Mouse (Mus musculus) CD8-positive naive resting alpha-beta T cell, adult 57 days (primary cell): ENCODE measurements around the gene Igf2bp2. TPM values are rescaled to one million over a fixed set of nuclear protein-coding genes. Genes with fewer than 3 reads are reported as not detected.

Experiments used
- total RNA-seq: library from RNA; stranded (reverse); gene quantifications from one replicate; pipeline ENCODE4 v1.2.4, GENCODE M21; 2023

Igf2bp2 gene
- 0.37 TPM for total RNA-seq

DNA sequence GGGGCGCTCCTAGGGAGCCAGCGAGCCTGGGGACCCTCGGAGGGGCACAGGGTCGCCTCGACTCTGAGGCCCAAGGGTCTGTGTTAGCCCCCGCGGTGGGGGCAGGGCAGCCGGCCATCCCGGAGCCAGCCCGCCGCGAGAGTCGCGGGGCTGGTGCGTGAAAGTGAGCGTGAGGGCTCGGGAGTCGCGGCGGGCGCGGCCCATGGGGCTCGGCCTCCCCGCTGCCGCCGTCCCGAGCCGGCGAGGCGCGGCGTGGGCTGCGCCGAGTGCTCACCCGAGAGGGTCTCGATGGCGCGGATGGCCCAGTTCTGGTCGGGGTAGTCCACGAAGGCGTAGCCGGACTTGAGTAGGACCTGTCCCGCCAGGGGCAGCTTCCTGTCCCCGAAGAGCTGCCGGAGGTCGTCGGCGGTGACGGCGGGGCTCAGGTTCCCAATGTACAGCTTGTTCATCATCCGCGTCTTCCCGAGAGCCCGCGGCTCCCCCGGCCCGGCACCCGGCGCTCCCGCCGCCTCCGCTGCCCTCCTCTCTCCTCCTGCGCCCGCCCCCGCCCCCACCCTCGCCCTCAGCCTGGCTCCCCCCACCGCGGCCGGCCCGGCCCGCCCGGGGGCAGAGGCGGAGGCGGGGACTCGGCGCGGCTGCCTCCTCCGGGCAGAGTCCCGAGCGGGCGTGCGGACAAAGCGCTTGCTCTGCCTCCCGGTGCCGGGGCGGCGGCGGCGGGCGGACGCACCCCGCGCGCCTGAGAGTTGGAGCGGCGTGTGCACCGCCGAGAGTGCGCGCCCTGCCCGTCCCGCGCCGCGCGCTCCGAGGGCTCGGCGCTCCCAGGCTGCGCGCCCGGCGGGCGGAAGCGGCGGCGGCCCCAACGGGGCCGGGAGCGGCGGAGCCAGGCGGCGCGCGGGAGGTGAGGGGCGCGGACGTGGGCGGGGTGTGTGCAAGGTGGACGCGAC, at the start of gene Igf2bp2:
Gene Igf2bp2, minus strand, starts transcription at position 788 of the 944 bp plus-strand sequence.

DNA sequence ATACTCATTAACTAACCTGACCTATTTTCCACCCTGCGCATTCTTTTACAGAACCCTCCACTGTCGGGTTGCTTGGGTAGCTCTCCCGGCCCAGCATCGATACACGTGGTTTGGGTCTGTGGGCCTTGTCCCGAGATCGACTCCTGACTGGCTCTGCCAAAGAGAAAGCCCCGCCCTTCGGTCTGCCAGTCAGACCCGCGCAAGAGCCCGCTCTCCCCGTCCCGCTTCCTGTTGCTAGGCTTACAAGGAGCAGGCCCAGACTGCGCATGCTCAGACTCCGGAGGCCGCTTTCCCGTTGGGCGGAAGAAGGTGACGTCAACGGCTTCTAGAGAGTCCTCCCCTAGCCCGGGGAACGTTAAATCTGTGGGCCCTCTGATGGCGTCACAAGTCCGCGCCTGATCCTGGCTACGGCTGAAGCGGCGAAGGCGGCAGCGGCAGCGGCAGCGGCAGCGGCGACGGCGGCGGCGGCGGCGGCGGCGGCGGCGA, 154.0 kb downstream of the Igf2bp2 start, which contains the start of gene Senp2:
Gene Senp2, plus strand, starts transcription at position 386 of the 486 bp plus-strand sequence.

Other genes starting within 250 kb of the Igf2bp2 start
- gene Tmem41a, start 215.7 kb downstream of the Igf2bp2 start, total RNA-seq, result 9.2 TPM
- 1.5 TPM for gene Liph, start 167.6 kb downstream of the Igf2bp2 start, total RNA-seq
- 107 TPM for gene Senp2, start 153.8 kb downstream of the Igf2bp2 start, total RNA-seq
- gene Tra2b, start 102.7 kb upstream of the Igf2bp2 start, total RNA-seq, result 449 TPM